Mouse (Mus musculus) erythroblast, embryonic 14.5 days (primary cell): Measurements from ENCODE around the gene Steap2.

Experiments used
- GATA1 ChIP-seq: IDR thresholded peaks from 2 replicates; pipeline ENCODE4 v1.6.1; 2012; ENCODE audit warnings: low read length, inconsistent platforms, mixed read lengths
- TAL1 ChIP-seq: IDR thresholded peaks from 3 replicates; pipeline ENCODE4 v1.6.1; 2012; ENCODE audit warnings: low read length, inconsistent platforms, mixed read lengths

- TF ChIP-seq GATA1 (no peak), TAL1 (no peak)
These were observed 10.6 kb upstream of the Steap2 start for GRCm38 (mm10) chr5:5705019-5705418.
